9 mouse cellular contexts compared by ENCODE assay signal in genomic region chr17:5377151-5377929, GRCm38 (mm10). TPM values are rescaled to one million over a fixed set of nuclear protein-coding genes. Genes with fewer than 3 reads are reported as not detected.
DNase-seq lines count a peak whose midpoint lies in the region; ATAC-seq and TF ChIP-seq lines count a peak whose summit lies in the region.
"Had no signal": no experiment of that assay in that cellular context is flagged by ENCODE, and none has a peak within 500 bp of the region (broad histone marks: within the 10 kb centered on the region; RNA-seq: fewer than 3 reads in every experiment).

No protein-coding gene starts in this region.

- no peak overlapping the region for H3K4me3 ChIP-seq in forebrain, embryonic 12.5 days (replicated peaks)
- no peak overlapping the region for H3K4me3 ChIP-seq in forebrain, embryonic 10.5 days
- H3K4me3 ChIP-seq in liver, embryonic 12.5 days, result no peak overlapping the region
- no peak overlapping the region for H3K4me3 ChIP-seq in liver, postnatal 0 days (ENCODE audit: low read depth, low read length)
- no peak overlapping the region for H3K4me3 ChIP-seq in midbrain, embryonic 15.5 days
- H3K4me3 ChIP-seq: limb, embryonic 12.5 days had no signal

- H3K9ac ChIP-seq in forebrain, embryonic 12.5 days, result no peak overlapping the region
- no peak overlapping the region for H3K9ac ChIP-seq in liver, embryonic 12.5 days
- H3K9ac ChIP-seq in liver, postnatal 0 days (replicated peaks), result no peak overlapping the region
- no peak overlapping the region for H3K9ac ChIP-seq in midbrain, embryonic 15.5 days
- H3K9ac ChIP-seq: limb, embryonic 12.5 days had no signal

- no peak for DNase-seq in forebrain, embryonic 10.5 days (ENCODE audit: extremely low spot score, low spot score)
- no peak for DNase-seq in liver, postnatal 0 days
- DNase-seq in frontal cortex, postnatal 36 days (ENCODE audit: low spot score in 2 of 2), result peak; percentile 26 to 54
- DNase-seq in lung, postnatal 10 days, result no peak
- no peak for DNase-seq in embryo, embryonic 10.5 days (ENCODE audit: low spot score)

- no peaks in the 10 kb centered on the region for H3K36me3 ChIP-seq in forebrain, embryonic 12.5 days (replicated peaks)
- H3K36me3 ChIP-seq in forebrain, embryonic 10.5 days (replicated peaks), result no peaks in the 10 kb centered on the region
- H3K36me3 ChIP-seq in liver, embryonic 12.5 days, result no peaks in the 10 kb centered on the region
- no peaks in the 10 kb centered on the region for H3K36me3 ChIP-seq in liver, postnatal 0 days (replicated peaks; ENCODE audit: insufficient read depth, low read length)
- H3K36me3 ChIP-seq in midbrain, embryonic 15.5 days (replicated peaks), result no peaks in the 10 kb centered on the region
- H3K36me3 ChIP-seq: limb, embryonic 12.5 days had no signal

- H3K4me1 ChIP-seq in forebrain, embryonic 12.5 days, result peaks cover 11% of the 10 kb centered on the region
- H3K4me1 ChIP-seq in forebrain, embryonic 10.5 days, result 0 out of 2 replicates have a peak, but pooled peaks cover 5% of the 10 kb centered on the region
- H3K4me1 ChIP-seq in liver, embryonic 12.5 days, result peaks cover 10% of the 10 kb centered on the region
- H3K4me1 ChIP-seq in liver, postnatal 0 days (ENCODE audit: insufficient read depth), result no peaks in the 10 kb centered on the region
- H3K4me1 ChIP-seq in midbrain, embryonic 15.5 days, result peaks cover 17% of the 10 kb centered on the region
- H3K4me1 ChIP-seq: limb, embryonic 12.5 days had no signal

- H3K27ac ChIP-seq in forebrain, embryonic 12.5 days, result peak overlapping the region; percentile 32; the same call in 1 of the 2 replicates
- H3K27ac ChIP-seq in forebrain, embryonic 10.5 days, result no peak overlapping the region
- H3K27ac ChIP-seq in liver, embryonic 12.5 days, result no peak overlapping the region
- no peak overlapping the region for H3K27ac ChIP-seq in liver, postnatal 0 days (ENCODE audit: low read depth)
- H3K27ac ChIP-seq in midbrain, embryonic 15.5 days, result peak overlapping the region; percentile 52
- H3K27ac ChIP-seq: limb, embryonic 12.5 days had no signal

- no peak for TF ChIP-seq CTCF in liver, postnatal 0 days (IDR thresholded peaks at IDR 0.05; ENCODE audit: low read depth)

- no peak for ATAC-seq in forebrain, embryonic 12.5 days (ENCODE audit: low FRiP score)
- ATAC-seq in liver, embryonic 12.5 days, result no peak
- no peak for ATAC-seq in liver, postnatal 0 days
- peak; percentile 67 for ATAC-seq in midbrain, embryonic 15.5 days (replicated peaks)

- H3K4me2 ChIP-seq in forebrain, embryonic 12.5 days, result no peak overlapping the region
- H3K4me2 ChIP-seq in liver, embryonic 12.5 days, result peak overlapping the region; percentile 30
- no peak overlapping the region for H3K4me2 ChIP-seq in liver, postnatal 0 days (ENCODE audit: low read depth, low read length)
- H3K4me2 ChIP-seq in midbrain, embryonic 15.5 days, result no peak overlapping the region; the same call in 1 of the 2 replicates
- H3K4me2 ChIP-seq: limb, embryonic 12.5 days had no signal

- TF ChIP-seq EP300 in liver, postnatal 0 days (IDR thresholded peaks at IDR 0.05; ENCODE audit: low read depth), result no peak

- H3K27me3 ChIP-seq in forebrain, embryonic 12.5 days, result no peaks in the 10 kb centered on the region
- H3K27me3 ChIP-seq in forebrain, embryonic 10.5 days (ENCODE audit: poor library complexity, severe bottlenecking), result 0 out of 2 replicates have a peak, but pooled peaks cover 6% of the 10 kb centered on the region
- peaks cover 10% of the 10 kb centered on the region; the same call in 1 of the 2 replicates for H3K27me3 ChIP-seq in liver, embryonic 12.5 days (replicated peaks)
- H3K27me3 ChIP-seq in liver, postnatal 0 days (ENCODE audit: insufficient read depth, low read length), result no peaks in the 10 kb centered on the region
- H3K27me3 ChIP-seq in midbrain, embryonic 15.5 days (replicated peaks), result no peaks in the 10 kb centered on the region
- H3K27me3 ChIP-seq: limb, embryonic 12.5 days had no signal

- 31% methylated on average over 11 of the region's 11 CpGs for WGBS in forebrain, embryonic 12.5 days
- 33% methylated on average over 11 of the region's 11 CpGs for WGBS in forebrain, embryonic 10.5 days
- 30% methylated on average over 11 of the region's 11 CpGs for whole genome bisulfite sequencing in liver, embryonic 12.5 days (ENCODE audit: insufficient replicate concordance)
- WGBS in liver, postnatal 0 days (ENCODE audit: insufficient replicate concordance), result 33% methylated on average over 11 of the region's 11 CpGs
- WGBS in midbrain, embryonic 15.5 days, result 11% methylated on average over 11 of the region's 11 CpGs

- no peaks in the 10 kb centered on the region for H3K9me3 ChIP-seq in forebrain, embryonic 12.5 days
- no peaks in the 10 kb centered on the region for H3K9me3 ChIP-seq in forebrain, embryonic 10.5 days
- no peaks in the 10 kb centered on the region for H3K9me3 ChIP-seq in liver, embryonic 12.5 days (replicated peaks)
- no peaks in the 10 kb centered on the region for H3K9me3 ChIP-seq in liver, postnatal 0 days (ENCODE audit: low read length)
- no peaks in the 10 kb centered on the region for H3K9me3 ChIP-seq in midbrain, embryonic 15.5 days
- H3K9me3 ChIP-seq: limb, embryonic 12.5 days had no signal

RNA-seq across cellular contexts. Expression of gene Ldhal6b, which starts 41.2 kb away (rescaled TPM):
- polyA plus RNA-seq in forebrain, embryonic 12.5 days (2016; fragmentation: Nextera tagmentation; extraction: Ambion mirVana), result 0.13 TPM in 1 of 2 replicates, not detected in the other
- not detected in 2 replicates for polyA plus RNA-seq in forebrain, embryonic 10.5 days (2016; fragmentation: Nextera tagmentation; extraction: Ambion mirVana)
- not detected in 2 replicates for polyA plus RNA-seq in liver, embryonic 12.5 days (2016; fragmentation: Nextera tagmentation; extraction: Ambion mirVana)
- polyA plus RNA-seq in liver, postnatal 0 days (2015; fragmentation: Nextera tagmentation; extraction: Ambion mirVana), result not detected in 2 replicates
- not detected in 2 replicates for polyA plus RNA-seq in midbrain, embryonic 15.5 days (2015; fragmentation: Nextera tagmentation; extraction: Ambion mirVana)
- polyA plus RNA-seq: limb, embryonic 12.5 days had no signal

Comparison
In these comparisons a context has a peak if more than half of its experiments do, and no peak if none do; other contexts are left out.
1. H3K27ac ChIP-seq: peak in forebrain, embryonic 12.5 days (single experiment) and midbrain, embryonic 15.5 days (single experiment); none in forebrain, embryonic 10.5 days (single experiment), liver, embryonic 12.5 days (single experiment) and liver, postnatal 0 days (single experiment).
2. DNase-seq: peak in frontal cortex, postnatal 36 days (2 of 2); none in forebrain, embryonic 10.5 days (single experiment), liver, postnatal 0 days (single experiment), lung, postnatal 10 days (single experiment) and embryo, embryonic 10.5 days (single experiment).